ENCODE assay signal across 8 mouse cellular contexts in genomic region chr17:34187261-34187916, GRCm38 (mm10). TPM values are rescaled to one million over a fixed set of nuclear protein-coding genes. Genes with fewer than 3 reads are reported as not detected.
DNase-seq lines count a peak whose midpoint lies in the region; ATAC-seq lines count a peak whose summit lies in the region.

Tap1 (plus strand) TSS chr17:34187553.
Psmb9 (minus strand) TSS chr17:34187764.

- DNase-seq in adrenal gland, adult 18-20 months (ENCODE audit: low spot score in 2 of 2) = peak; percentile 99 to 100
- peak; percentile 96 for DNase-seq in embryo, embryonic 11 days
- DNase-seq in gastrocnemius, postnatal 25 days = peak; percentile 92
- peak; percentile 100 for DNase-seq in intestine, embryonic 14.5 days (ENCODE audit: low spot score)
- peak; percentile 96 to 97 for DNase-seq in left cerebral cortex, postnatal 14 days (ENCODE audit: low spot score in 2 of 2)
- DNase-seq in mesoderm, embryonic 11.5 days (ENCODE audit: low read depth, low spot score) = peak; percentile 96
- peak; percentile 91 to 92 for DNase-seq in right cerebral cortex, postnatal 36 days (ENCODE audit: low spot score in 2 of 2)
- peak; percentile 93 for DNase-seq in yolk sac, embryonic 10.5 days (ENCODE audit: low spot score)

- H3K27me3 ChIP-seq in intestine, embryonic 14.5 days (replicated peaks; ENCODE audit: control insufficient read depth, insufficient read depth, low read length) = peaks cover 50% of the 10 kb centered on the region

- H3K27ac ChIP-seq in intestine, embryonic 14.5 days (ENCODE audit: low read depth) = peak within 1 kb of the TSS; percentile 62

- peak within 1 kb of the TSS; percentile 91 for H3K4me2 ChIP-seq in intestine, embryonic 14.5 days (ENCODE audit: low read length)

- H3K9ac ChIP-seq in intestine, embryonic 14.5 days (ENCODE audit: low read length) = peak within 1 kb of the TSS; percentile 48

- peaks cover 6% of the 10 kb centered on the region for H3K4me1 ChIP-seq in intestine, embryonic 14.5 days (replicated peaks; ENCODE audit: control insufficient read depth, insufficient read depth, low read length)

- no peaks in the 10 kb centered on the region for H3K36me3 ChIP-seq in intestine, embryonic 14.5 days (ENCODE audit: control insufficient read depth, insufficient read depth, low read length)

- peak; percentile 97 for ATAC-seq in intestine, embryonic 14.5 days (replicated peaks; ENCODE audit: low FRiP score, low TSS enrichment, low read depth)

- intact Hi-C loops in left cerebral cortex, postnatal 14 days (cut with DNase I) = no loop called here

- H3K4me3 ChIP-seq in intestine, embryonic 14.5 days (ENCODE audit: low read depth, low read length) = peak within 1 kb of the TSS; percentile 49

- H3K9me3 ChIP-seq in intestine, embryonic 14.5 days (ENCODE audit: control insufficient read depth, low read length) = no peaks in the 10 kb centered on the region

- WGBS in intestine, embryonic 14.5 days = under 1% methylated on average over 46 of the region's 46 CpGs

RNA-seq across cellular contexts. Expression of gene Tap1, which starts in this region (rescaled TPM):
- total RNA-seq in adrenal gland, adult 18-20 months (2021) = 10 to 100 TPM; 13.8 to 24.9 TPM
- 1 to 10 TPM; 1.4 to 1.5 TPM for total RNA-seq in gastrocnemius, postnatal 25 days (2021)
- 4.2 and 4.9 TPM in 2 replicates for polyA plus RNA-seq in intestine, embryonic 14.5 days (2014; fragmentation: Nextera tagmentation; extraction: Ambion mirVana)
- total RNA-seq in left cerebral cortex, postnatal 14 days (2021) = 1 to 10 TPM; 2.1 to 2.8 TPM

RNA-seq across cellular contexts. Expression of gene Psmb9, which starts in this region (rescaled TPM):
- 10 to 100 TPM; 15.2 to 31.6 TPM for total RNA-seq in adrenal gland, adult 18-20 months (2021)
- total RNA-seq in gastrocnemius, postnatal 25 days (2021) = 1 to 10 TPM; 1.3 to 3.1 TPM
- polyA plus RNA-seq in intestine, embryonic 14.5 days (2014; fragmentation: Nextera tagmentation; extraction: Ambion mirVana) = 4.6 and 4.7 TPM in 2 replicates
- total RNA-seq in left cerebral cortex, postnatal 14 days (2021) = 1 to 10 TPM; 1.8 to 2.2 TPM

Comparison
In these comparisons a context has a peak if more than half of its experiments do, and no peak if none do; other contexts are left out.
1. Peak in every context shown above with its lines: DNase-seq, ATAC-seq, H3K4me3 ChIP-seq and H3K27ac ChIP-seq.